Mouse (Mus musculus): ENCODE measurements around the gene Zfp94. TPM values are rescaled to one million over a fixed set of nuclear protein-coding genes. Genes with fewer than 3 reads are reported as not detected.

The Zfp94 gene
- total RNA-seq, 1 experiment = 5.4 TPM

DNA sequence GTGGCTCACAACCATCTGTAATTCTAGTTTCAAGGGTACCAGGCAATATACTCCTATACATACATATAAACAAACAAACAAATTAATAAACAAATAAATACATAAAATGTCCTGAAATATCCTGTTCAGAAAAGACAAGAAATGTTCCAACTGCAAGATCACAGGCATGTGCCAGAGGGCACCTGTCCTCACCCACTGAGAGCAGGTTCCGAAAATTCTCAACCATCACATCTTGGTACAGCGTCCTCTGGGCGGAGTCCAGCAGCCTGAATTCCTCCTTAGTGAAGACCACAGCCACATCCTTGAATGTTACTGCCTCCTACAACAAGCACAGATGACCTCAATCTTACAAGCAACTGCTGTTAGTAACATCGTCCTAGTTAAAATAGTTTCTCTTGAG is 21.7 kb downstream of the Zfp94 start:
- no peak for TF ChIP-seq HCFC1 (IDR thresholded peaks at IDR 0.05; ENCODE audit: borderline replicate concordance, insufficient read depth, low read length)
- TF ChIP-seq CHD2 (IDR thresholded peaks at IDR 0.05; ENCODE audit: low read depth, low read length) = no peak
- TF ChIP-seq ZC3H11A (IDR thresholded peaks at IDR 0.05; ENCODE audit: borderline replicate concordance, low read depth, low read length) = no peak
- TF ChIP-seq MAFK (IDR thresholded peaks at IDR 0.05; ENCODE audit: insufficient read depth, low read depth, low read length) = no peak
- TF ChIP-seq ZNF384 (IDR thresholded peaks at IDR 0.05; ENCODE audit: low read depth, low read length) = no peak
- DNase-seq (ENCODE audit: low read depth, low spot score) = no peak
- Histone ChIP-seq H3K36me3 (ENCODE audit: control insufficient read depth, insufficient read depth, low read length, poor library complexity, severe bottlenecking) (peaks cover 29% of the 10 kb centered on the region; the same call in 1 of the 2 replicates), H3K27ac (ENCODE audit: insufficient read depth, low read depth, low read length, poor library complexity, severe bottlenecking) (no peak overlapping the region), H3K9ac (ENCODE audit: insufficient read depth, low read depth, low read length, poor library complexity, severe bottlenecking) (no peak overlapping the region), H3K9me3 (ENCODE audit: control insufficient read depth, insufficient read depth, low read depth, low read length) (no peaks in the 10 kb centered on the region), H3K4me1 (ENCODE audit: control insufficient read depth in 2 of 2, insufficient read depth in 2 of 2, low read length in 2 of 2, poor library complexity in 1 of 2) (peaks cover 0 to 5% of the 10 kb centered on the region in 2 experiments; a peak in 1 of 4 replicates), H3K4me3 (ENCODE audit: insufficient read depth in 1 of 2, low read depth in 1 of 2, low read length in 2 of 2, poor library complexity in 1 of 2, severe bottlenecking in 1 of 2) (no peak overlapping the region)
- in situ Hi-C loops (cut with MboI; ENCODE audit: low sequenced_read_pairs in 2 of 2, unreplicated experiment in 2 of 2) = no loop called here

DNA sequence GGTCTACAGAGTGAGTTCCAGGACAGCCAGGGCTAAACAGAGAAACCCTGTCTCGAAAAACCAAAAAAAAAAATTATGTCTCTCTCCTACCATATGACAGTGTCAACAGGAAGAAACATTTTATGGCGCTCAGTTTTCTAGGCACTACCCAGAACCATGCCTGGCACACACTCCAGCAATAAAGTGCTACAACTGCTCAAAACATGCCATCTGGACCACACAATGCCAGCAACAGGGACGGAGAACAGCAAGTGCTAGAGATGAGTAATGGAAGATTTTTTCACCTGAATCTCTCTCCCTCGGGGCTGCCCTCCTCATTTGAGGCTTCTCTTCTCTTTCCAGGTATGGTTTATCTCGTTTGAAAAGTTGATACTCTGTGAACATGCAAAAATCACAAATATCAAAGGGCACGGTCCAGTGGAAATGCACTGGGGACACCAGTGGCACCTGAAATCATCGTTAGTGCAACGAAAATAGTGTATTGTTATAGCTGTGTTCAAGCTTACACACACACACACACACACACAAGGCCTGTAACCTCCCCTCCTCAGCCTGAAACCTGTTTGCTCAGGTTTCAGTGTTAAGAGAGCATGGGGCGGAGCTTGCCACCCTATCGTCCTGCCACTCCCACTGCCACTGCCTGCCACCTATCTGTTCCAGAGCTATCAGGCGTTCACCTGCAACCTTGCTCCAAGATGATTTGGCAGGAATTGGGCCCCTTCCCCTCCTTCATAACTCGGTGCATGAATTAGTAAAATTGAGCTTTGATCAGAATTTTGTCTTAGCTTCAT is 23.2 kb downstream of the Zfp94 start:
- H3K4me3 ChIP-seq (ENCODE audit: insufficient read depth in 1 of 2, low read depth in 1 of 2, low read length in 2 of 2, poor library complexity in 1 of 2, severe bottlenecking in 1 of 2) = no peak overlapping the region
- peaks cover 0 to 5% of the 10 kb centered on the region in 2 experiments; a peak in 1 of 4 replicates for H3K4me1 ChIP-seq (ENCODE audit: control insufficient read depth in 2 of 2, insufficient read depth in 2 of 2, low read length in 2 of 2, poor library complexity in 1 of 2)
- H3K27ac ChIP-seq (ENCODE audit: insufficient read depth, low read depth, low read length, poor library complexity, severe bottlenecking) = no peak overlapping the region
- in situ Hi-C loops (cut with MboI; ENCODE audit: low sequenced_read_pairs in 2 of 2, unreplicated experiment in 2 of 2) = no loop called here
- TF ChIP-seq ZNF384 (IDR thresholded peaks at IDR 0.05; ENCODE audit: low read depth, low read length) (no peak), CHD2 (IDR thresholded peaks at IDR 0.05; ENCODE audit: low read depth, low read length) (no peak), ZC3H11A (IDR thresholded peaks at IDR 0.05; ENCODE audit: borderline replicate concordance, low read depth, low read length) (no peak)
- no peaks in the 10 kb centered on the region for H3K9me3 ChIP-seq (ENCODE audit: control insufficient read depth, insufficient read depth, low read depth, low read length)
- no peak for DNase-seq (ENCODE audit: low read depth, low spot score)
- peaks cover 29% of the 10 kb centered on the region; the same call in 1 of the 2 replicates for H3K36me3 ChIP-seq (ENCODE audit: control insufficient read depth, insufficient read depth, low read length, poor library complexity, severe bottlenecking)
- H3K9ac ChIP-seq (ENCODE audit: insufficient read depth, low read depth, low read length, poor library complexity, severe bottlenecking) = no peak overlapping the region

DNA sequence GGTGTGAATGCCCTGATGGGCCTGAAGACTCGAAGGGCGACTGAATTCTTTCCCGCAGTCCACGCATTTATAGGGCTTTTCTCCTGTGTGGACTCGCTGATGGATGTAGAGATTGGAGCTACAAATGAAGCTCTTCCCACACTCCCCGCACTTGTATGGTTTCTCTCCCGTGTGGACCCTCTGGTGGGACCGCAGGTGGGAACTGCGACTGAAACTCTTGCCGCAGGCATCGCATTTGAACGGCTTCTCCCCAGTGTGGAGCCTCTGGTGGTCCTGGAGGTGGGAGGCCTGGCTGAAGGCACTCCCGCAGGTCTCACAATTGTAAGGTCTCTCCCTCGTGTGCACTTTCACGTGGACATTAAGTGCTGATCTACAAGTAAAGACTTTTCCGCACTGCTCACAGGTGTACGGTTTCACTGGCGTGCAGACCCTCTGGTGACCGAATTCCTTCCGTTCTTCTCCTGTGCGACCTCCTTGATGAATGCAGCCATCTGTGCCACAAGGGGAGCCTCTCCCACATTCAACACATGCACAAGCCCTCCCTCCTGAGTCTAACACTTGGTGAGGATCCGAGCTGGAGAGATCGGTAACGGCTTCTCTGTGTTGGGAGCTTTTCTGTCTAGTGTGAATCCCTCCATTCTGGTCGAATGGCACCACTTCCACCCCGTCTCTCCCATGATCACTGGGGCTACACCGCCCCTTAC is 24.9 kb downstream of the Zfp94 start:
- DNase-seq (ENCODE audit: low read depth, low spot score) = no peak
- peak overlapping the region; percentile 10; the same call in 1 of the 2 replicates for H3K9ac ChIP-seq (ENCODE audit: insufficient read depth, low read depth, low read length, poor library complexity, severe bottlenecking)
- H3K4me3 ChIP-seq (ENCODE audit: insufficient read depth in 1 of 2, low read depth in 1 of 2, low read length in 2 of 2, poor library complexity in 1 of 2, severe bottlenecking in 1 of 2) = 0 out of 4 replicates have a peak overlapping the region, but pooled peaks of 1 of the 2 experiments have one; percentile 8
- peaks cover 27% of the 10 kb centered on the region; the same call in 1 of the 2 replicates for H3K36me3 ChIP-seq (ENCODE audit: control insufficient read depth, insufficient read depth, low read length, poor library complexity, severe bottlenecking)
- H3K27ac ChIP-seq (ENCODE audit: insufficient read depth, low read depth, low read length, poor library complexity, severe bottlenecking) = no peak overlapping the region
- TF ChIP-seq ZNF384 (IDR thresholded peaks at IDR 0.05; ENCODE audit: low read depth, low read length) = no peak
- TF ChIP-seq CHD2 (IDR thresholded peaks at IDR 0.05; ENCODE audit: low read depth, low read length) = no peak
- TF ChIP-seq ZC3H11A (IDR thresholded peaks at IDR 0.05; ENCODE audit: borderline replicate concordance, low read depth, low read length) = no peak
- no peak for TF ChIP-seq HCFC1 (IDR thresholded peaks at IDR 0.05; ENCODE audit: borderline replicate concordance, insufficient read depth, low read length)
- no peak for TF ChIP-seq MAFK (IDR thresholded peaks at IDR 0.05; ENCODE audit: insufficient read depth, low read depth, low read length)
- peaks cover 0 to 5% of the 10 kb centered on the region in 2 experiments; a peak in 1 of 4 replicates for H3K4me1 ChIP-seq (ENCODE audit: control insufficient read depth in 2 of 2, insufficient read depth in 2 of 2, low read length in 2 of 2, poor library complexity in 1 of 2)
- in situ Hi-C loops (cut with MboI; ENCODE audit: low sequenced_read_pairs in 2 of 2, unreplicated experiment in 2 of 2) = no loop called here
- no peaks in the 10 kb centered on the region for H3K9me3 ChIP-seq (ENCODE audit: control insufficient read depth, insufficient read depth, low read depth, low read length)

DNA sequence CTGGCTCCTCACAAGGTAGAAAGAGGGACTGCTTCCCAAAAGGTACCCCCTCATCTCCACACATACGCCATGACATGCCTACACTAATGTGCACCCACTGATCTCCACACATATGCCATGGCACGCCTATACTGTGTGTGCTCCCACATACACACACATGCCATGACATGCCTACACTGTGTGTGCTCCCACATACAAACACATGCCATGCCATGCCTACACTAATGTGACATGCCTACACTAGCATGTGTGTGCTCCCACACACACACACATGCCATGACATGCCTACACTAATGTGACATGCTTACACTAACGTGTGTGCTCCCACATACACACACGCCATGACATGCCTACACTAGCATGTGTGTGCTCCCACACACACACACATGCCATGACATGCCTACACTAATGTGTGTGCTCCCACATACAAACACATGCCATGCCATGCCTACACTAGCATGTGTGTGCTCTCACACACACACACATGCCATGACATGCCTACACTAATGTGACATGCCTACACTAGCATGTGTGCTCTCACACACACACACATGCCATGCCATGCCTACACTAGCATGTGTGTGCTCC is 26.3 kb downstream of the Zfp94 start:
- Histone ChIP-seq H3K9ac (ENCODE audit: insufficient read depth, low read depth, low read length, poor library complexity, severe bottlenecking) (no peak overlapping the region; the same call in 1 of the 2 replicates), H3K36me3 (ENCODE audit: control insufficient read depth, insufficient read depth, low read length, poor library complexity, severe bottlenecking) (peaks cover 19% of the 10 kb centered on the region; the same call in 1 of the 2 replicates), H3K4me3 (ENCODE audit: insufficient read depth in 1 of 2, low read depth in 1 of 2, low read length in 2 of 2, poor library complexity in 1 of 2, severe bottlenecking in 1 of 2) (no peak overlapping the region), H3K4me1 (ENCODE audit: control insufficient read depth in 2 of 2, insufficient read depth in 2 of 2, low read length in 2 of 2, poor library complexity in 1 of 2) (peaks cover 0 to 5% of the 10 kb centered on the region in 2 experiments; a peak in 1 of 4 replicates), H3K27ac (ENCODE audit: insufficient read depth, low read depth, low read length, poor library complexity, severe bottlenecking) (peak overlapping the region; percentile 41; the same call in 1 of the 2 replicates), H3K9me3 (ENCODE audit: control insufficient read depth, insufficient read depth, low read depth, low read length) (no peaks in the 10 kb centered on the region)
- no peak for DNase-seq (ENCODE audit: low read depth, low spot score)
- TF ChIP-seq ZC3H11A (IDR thresholded peaks at IDR 0.05; ENCODE audit: borderline replicate concordance, low read depth, low read length) (no peak), CHD2 (IDR thresholded peaks at IDR 0.05; ENCODE audit: low read depth, low read length) (no peak), HCFC1 (IDR thresholded peaks at IDR 0.05; ENCODE audit: borderline replicate concordance, insufficient read depth, low read length) (no peak), ZNF384 (IDR thresholded peaks at IDR 0.05; ENCODE audit: low read depth, low read length) (no peak), MAFK (IDR thresholded peaks at IDR 0.05; ENCODE audit: insufficient read depth, low read depth, low read length) (no peak)
- in situ Hi-C loops (cut with MboI; ENCODE audit: low sequenced_read_pairs in 2 of 2, unreplicated experiment in 2 of 2) = no loop called here

Data from ES-E14 (cell line).